Mouse (Mus musculus) small intestine, adult 2 months (tissue): Measurements from ENCODE around the gene Gucd1. TPM values are rescaled to one million over a fixed set of nuclear protein-coding genes. Genes with fewer than 3 reads are reported as not detected.

Experiments
- H3K27ac ChIP-seq: fragments of 200-500 bp; 2 replicates; pipeline ENCODE4 v1.5.1; 2012; ENCODE audit warnings: low read depth, low read length, control low read depth, inconsistent platforms; ENCODE audit not compliant: insufficient read depth
- H3K27me3 ChIP-seq: fragments of 200-500 bp; 2 replicates; pipeline ENCODE4 v1.6.1; 2012; ENCODE audit warnings: mild to moderate bottlenecking, moderate library complexity, low read length, inconsistent platforms; ENCODE audit not compliant: control insufficient read depth, insufficient read depth
- H3K36me3 ChIP-seq: fragments of 200-500 bp; 2 replicates; pipeline ENCODE4 v1.6.1; 2012; ENCODE audit warnings: mild to moderate bottlenecking, low read length, control low read depth, inconsistent platforms; ENCODE audit not compliant: control insufficient read depth, insufficient read depth
- H3K4me1 ChIP-seq: fragments of 200-500 bp; 2 replicates; pipeline ENCODE4 v1.6.1; 2012; ENCODE audit warnings: low read length, inconsistent platforms, mixed read lengths; ENCODE audit not compliant: control insufficient read depth, insufficient read depth, insufficient read length
- H3K4me3 ChIP-seq: fragments of 200-500 bp; 2 replicates; pipeline ENCODE4 v1.5.1; 2012; ENCODE audit warnings: low read depth, mild to moderate bottlenecking, control low read depth, inconsistent platforms, low read length, moderate library complexity
- CTCF ChIP-seq: fragments of 200-500 bp; IDR thresholded peaks from 2 replicates; pipeline ENCODE4 v1.5.1; 2012; ENCODE audit warnings: low read depth, mild to moderate bottlenecking, control low read depth, inconsistent platforms, low read length, moderate library complexity, mixed read lengths; ENCODE audit not compliant: insufficient replicate concordance, insufficient read length; ENCODE audit errors: extremely low read depth
- POLR2A ChIP-seq: fragments of 200-500 bp; IDR thresholded peaks from 2 replicates; pipeline ENCODE4 v1.6.1; 2012; ENCODE audit warnings: low read depth, mild to moderate bottlenecking, control low read depth, inconsistent platforms, low read length, moderate library complexity
- WGBS: fragments of 180-500 bp; shearing (Covaris S2); methylation state at CpG from one replicate; pipeline ENCODE4 v1.1.7; 2018; 5-methylcytosine and 5-hydroxymethylcytosine counted together
- polyA plus RNA-seq: library from polyadenylated mRNA; depleted of rRNA; stranded (reverse); fragments of >200 nt; gene quantifications from 2 replicates; pipeline ENCODE4 v1.2.3, GENCODE M21; 2012

Gene Gucd1
- polyA plus RNA-seq, 1 experiment = 261 TPM

DNA sequence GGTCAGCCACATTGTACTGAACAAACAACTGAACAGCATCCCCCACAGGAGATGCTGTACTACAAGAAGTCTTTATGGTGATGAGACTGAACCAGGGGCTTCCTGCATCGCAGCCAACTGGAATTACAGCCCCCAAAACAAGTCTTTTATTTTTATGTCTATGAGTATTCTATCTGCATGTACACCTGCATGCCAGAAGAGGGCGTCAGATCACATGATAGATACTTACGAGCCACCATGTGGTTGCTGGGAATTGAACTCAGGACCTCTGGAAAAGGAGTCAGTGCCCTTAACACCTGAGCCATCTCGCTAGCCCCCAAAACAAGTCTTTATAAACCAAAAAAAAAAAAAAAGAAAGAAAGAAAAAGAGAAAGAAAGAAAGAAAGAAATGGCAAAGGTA is 74.8 kb downstream of the Gucd1 start:
- TF ChIP-seq POLR2A (no peak), CTCF (no peak)
- H3K36me3 ChIP-seq = no peaks in the 10 kb centered on the region
- H3K4me3 ChIP-seq = no peak overlapping the region
- peaks cover 20% of the 10 kb centered on the region; the same call in 1 of the 2 replicates for H3K4me1 ChIP-seq
- H3K27me3 ChIP-seq = no peaks in the 10 kb centered on the region
- WGBS = 90% methylated on average over 4 of the region's 4 CpGs
- no peak overlapping the region for H3K27ac ChIP-seq

DNA sequence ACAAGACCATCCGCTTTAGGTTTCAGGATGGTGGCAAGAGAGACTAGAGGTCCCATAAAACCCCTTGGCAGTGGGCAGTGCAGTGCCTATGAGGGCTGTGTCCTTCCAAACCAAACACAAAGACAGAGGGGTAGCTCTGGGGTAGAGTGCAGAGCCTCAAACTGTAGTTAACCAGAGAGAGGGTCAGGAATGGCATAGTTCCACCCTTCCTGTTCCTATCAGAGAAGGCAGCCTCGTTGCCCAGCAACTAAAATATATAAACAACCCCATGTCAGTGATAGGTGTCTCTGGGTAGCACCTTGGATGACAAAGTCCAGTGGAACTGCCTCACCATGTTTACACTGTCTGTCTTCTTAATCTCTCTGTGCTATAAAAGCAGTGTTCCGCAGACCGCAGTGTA is 76.0 kb downstream of the Gucd1 start:
- Histone ChIP-seq H3K4me3 (no peak overlapping the region), H3K36me3 (no peaks in the 10 kb centered on the region), H3K27ac (peak overlapping the region; percentile 80), H3K4me1 (peaks cover 20% of the 10 kb centered on the region; the same call in 1 of the 2 replicates), H3K27me3 (no peaks in the 10 kb centered on the region)
- 34% methylated on average over 4 of the region's 4 CpGs for WGBS
- TF ChIP-seq CTCF (no peak), POLR2A (no peak)

DNA sequence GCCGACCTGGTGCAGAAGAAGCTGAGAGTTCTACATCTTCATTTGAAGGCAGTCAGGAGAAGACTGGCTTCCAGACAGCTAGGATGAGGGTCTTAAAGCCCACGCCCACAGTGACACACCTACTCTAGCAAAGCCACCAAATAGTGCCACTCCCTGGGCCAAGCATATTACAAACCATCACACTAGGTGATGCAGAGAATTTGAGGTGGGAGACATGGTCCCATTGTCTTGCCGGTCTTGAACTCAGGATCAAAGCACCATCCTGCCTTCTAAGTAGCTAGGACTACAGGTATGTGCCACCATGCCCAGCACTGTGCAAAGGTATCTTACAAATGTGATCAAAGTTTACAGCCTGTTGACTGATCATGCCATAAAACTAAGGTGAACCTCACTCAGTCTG is 77.0 kb downstream of the Gucd1 start:
- TF ChIP-seq CTCF (no peak), POLR2A (no peak)
- Histone ChIP-seq H3K4me1 (peaks cover 20% of the 10 kb centered on the region; the same call in 1 of the 2 replicates), H3K36me3 (no peaks in the 10 kb centered on the region), H3K27me3 (no peaks in the 10 kb centered on the region), H3K4me3 (no peak overlapping the region), H3K27ac (no peak overlapping the region)
- 78% methylated on average over 3 of the region's 3 CpGs for WGBS

DNA sequence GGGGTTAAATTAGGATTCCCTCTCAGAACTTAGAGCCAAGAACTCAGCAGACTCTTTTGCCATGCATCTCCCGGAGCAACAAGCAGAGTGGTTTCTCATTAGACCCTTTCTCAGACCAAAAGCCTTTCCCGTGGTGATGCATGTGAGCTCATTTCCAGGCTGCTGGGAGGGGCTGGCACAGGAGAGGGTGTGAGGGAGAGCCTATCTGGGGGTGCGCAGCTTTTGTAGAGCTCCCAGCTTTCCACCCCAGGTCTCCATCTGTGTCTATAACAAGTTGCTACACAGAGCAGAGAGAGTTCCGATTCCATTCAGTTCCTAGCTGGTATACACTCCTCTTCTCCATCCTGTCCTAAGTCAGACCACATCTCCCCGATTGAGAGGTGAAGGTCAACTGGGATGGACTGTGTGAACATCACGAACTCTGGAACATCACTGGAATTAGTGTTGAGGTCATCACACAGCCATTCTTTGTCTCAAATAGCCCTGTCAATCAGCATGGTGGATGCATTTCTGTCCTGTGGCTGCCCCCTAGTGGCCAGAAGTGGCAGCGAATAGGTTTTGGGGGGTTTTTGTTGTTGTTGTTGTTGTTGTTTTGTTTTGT is 78.5 kb downstream of the Gucd1 start:
- no peaks in the 10 kb centered on the region for H3K36me3 ChIP-seq
- whole genome bisulfite sequencing = 50% methylated on average over 7 of the region's 7 CpGs

DNA sequence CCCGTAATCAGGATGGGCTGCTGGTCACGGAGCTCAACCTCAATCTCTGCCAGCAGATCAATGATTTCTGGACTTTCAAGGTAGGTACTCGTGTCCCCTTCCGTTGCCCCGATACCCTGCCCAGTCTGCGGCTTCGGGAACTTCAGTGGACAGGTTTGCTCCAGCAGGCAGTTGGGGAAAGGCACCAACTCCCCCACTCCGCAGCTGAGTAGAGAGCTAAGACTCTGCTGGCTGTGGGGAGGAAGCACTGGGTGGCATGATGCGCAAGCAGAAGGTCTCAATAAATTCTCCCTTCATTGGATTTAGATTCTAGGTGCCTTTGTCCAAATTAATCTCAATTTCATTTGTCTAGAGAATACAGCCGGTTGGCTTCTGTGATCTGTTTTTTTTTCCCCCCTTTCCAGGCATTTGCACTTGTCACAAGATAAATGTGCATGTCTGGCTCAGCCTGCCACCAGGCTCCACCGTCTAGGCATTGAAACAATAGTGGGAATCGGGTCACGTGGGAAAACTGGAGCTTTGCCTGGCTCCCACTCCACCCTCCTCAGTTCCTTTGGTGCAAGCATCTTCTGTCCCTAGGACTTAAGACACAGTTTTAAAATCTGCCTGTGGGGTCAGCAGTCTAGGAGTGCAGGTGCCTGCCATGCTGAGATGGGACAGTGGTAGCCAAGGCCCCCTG is 79.5 kb downstream of the Gucd1 start:
- Histone ChIP-seq H3K4me1 (peaks cover 20% of the 10 kb centered on the region; the same call in 1 of the 2 replicates), H3K4me3 (no peak overlapping the region), H3K36me3 (no peaks in the 10 kb centered on the region), H3K27ac (no peak overlapping the region), H3K27me3 (no peaks in the 10 kb centered on the region)
- WGBS = 76% methylated on average over 13 of the region's 13 CpGs
- TF ChIP-seq POLR2A = no peak
- TF ChIP-seq CTCF = 0 out of 2 replicates have a peak, but pooled peaks have one; percentile 4

More for the DNA sequence above, 78.5 kb downstream of the Gucd1 start:
- Histone ChIP-seq H3K27me3 (no peaks in the 10 kb centered on the region), H3K4me1 (peaks cover 20% of the 10 kb centered on the region; the same call in 1 of the 2 replicates), H3K4me3 (no peak overlapping the region), H3K27ac (no peak overlapping the region)
- TF ChIP-seq POLR2A (no peak), CTCF (peak; percentile 93; the same call in 1 of the 2 replicates)

DNA sequence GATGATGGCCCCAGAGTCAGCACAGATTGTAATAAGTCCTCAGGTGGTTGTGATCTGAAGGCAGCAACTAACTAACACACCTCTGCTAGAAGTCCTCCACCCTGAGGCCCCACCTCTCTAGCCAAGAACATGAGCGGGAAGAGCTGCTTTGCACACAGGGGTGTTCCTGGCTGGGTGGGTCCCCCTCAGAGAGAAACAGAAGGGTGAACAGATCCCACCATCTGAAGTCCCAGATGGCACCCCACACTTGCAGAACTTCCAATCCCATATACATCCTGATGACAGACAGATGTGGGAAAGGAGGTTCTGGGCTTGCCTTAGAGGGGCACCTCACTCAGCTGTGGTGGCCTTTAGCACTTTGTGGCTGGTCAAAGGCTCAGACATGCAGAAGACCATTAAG is 80.5 kb downstream of the Gucd1 start:
- no peaks in the 10 kb centered on the region for H3K27me3 ChIP-seq
- H3K36me3 ChIP-seq = no peaks in the 10 kb centered on the region
- TF ChIP-seq POLR2A (no peak), CTCF (no peak)
- H3K27ac ChIP-seq = no peak overlapping the region
- H3K4me3 ChIP-seq = no peak overlapping the region
- 97% methylated on average over 1 of the region's 1 CpGs for WGBS
- peaks cover 15% of the 10 kb centered on the region; the same call in 1 of the 2 replicates for H3K4me1 ChIP-seq

DNA sequence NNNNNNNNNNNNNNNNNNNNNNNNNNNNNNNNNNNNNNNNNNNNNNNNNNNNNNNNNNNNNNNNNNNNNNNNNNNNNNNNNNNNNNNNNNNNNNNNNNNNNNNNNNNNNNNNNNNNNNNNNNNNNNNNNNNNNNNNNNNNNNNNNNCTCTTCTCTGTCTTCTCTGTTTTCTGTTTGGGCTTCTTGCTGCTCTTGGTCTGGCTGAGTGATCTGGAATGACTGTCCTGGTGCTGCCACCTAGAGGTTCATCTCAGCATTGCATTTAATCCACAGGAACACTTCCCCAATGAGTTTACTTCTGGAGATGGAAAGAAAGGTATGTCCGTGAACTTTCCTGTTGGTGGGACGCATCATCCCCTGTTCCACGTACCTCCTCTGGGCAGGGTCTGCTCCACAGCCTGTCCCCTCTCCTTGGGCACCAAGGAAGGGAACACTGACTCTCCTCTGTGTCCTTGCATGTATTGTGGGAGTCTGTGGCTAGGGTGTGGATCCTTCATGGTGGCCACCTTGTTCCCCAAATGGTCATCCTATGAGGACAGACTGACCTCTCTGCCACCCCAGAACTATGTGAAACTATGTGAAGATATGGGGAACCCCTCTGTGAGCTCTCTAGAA is 81.1 kb downstream of the Gucd1 start:
- no peaks in the 10 kb centered on the region for H3K27me3 ChIP-seq
- no peaks in the 10 kb centered on the region for H3K36me3 ChIP-seq
- WGBS = 6% methylated on average over 3 of the region's 3 CpGs
- peaks cover 12% of the 10 kb centered on the region; the same call in 1 of the 2 replicates for H3K4me1 ChIP-seq
- no peak overlapping the region for H3K4me3 ChIP-seq
- TF ChIP-seq CTCF (peak; percentile 72; the same call in 1 of the 2 replicates), POLR2A (no peak)
- H3K27ac ChIP-seq = no peak overlapping the region
